Mouse (Mus musculus) stomach, embryonic 14.5 days (tissue): ENCODE results near the gene Mrvi1. TPM values are rescaled to one million over a fixed set of nuclear protein-coding genes. Genes with fewer than 3 reads are reported as not detected.

Experiments used
- ATAC-seq: fragments of 200-750 bp; cut with Nextera tagmentation; 2 replicates; pipeline ENCODE4 v1.8.0; 2017; ENCODE audit warnings: low read depth, moderate TSS enrichment; ENCODE audit not compliant: insufficient number of reproducible peaks, insufficient read depth, low FRiP score
- H3K27ac ChIP-seq: fragments of 300-500 bp; sonication (generic); 2 replicates; pipeline ENCODE4 v1.5.1; 2014; ENCODE audit warnings: mild to moderate bottlenecking, low read length, moderate library complexity, mixed read lengths
- H3K27me3 ChIP-seq: fragments of 300-500 bp; sonication (generic); 2 replicates; pipeline ENCODE4 v1.6.1; 2014; ENCODE audit warnings: low read length, control low read depth, mixed read lengths; ENCODE audit not compliant: control insufficient read depth, insufficient read depth
- H3K36me3 ChIP-seq: fragments of 300-500 bp; sonication (generic); 2 replicates; pipeline ENCODE4 v1.6.1; 2014; ENCODE audit warnings: mild to moderate bottlenecking, control low read depth, low read length, moderate library complexity, mixed read lengths; ENCODE audit not compliant: control insufficient read depth, insufficient read depth
- H3K4me1 ChIP-seq: fragments of 300-500 bp; sonication (generic); 2 replicates; pipeline ENCODE4 v1.6.1; 2014; ENCODE audit warnings: low read length, control low read depth, mixed read lengths; ENCODE audit not compliant: control insufficient read depth, insufficient read depth
- H3K4me2 ChIP-seq: fragments of 300-500 bp; sonication (generic); replicated peaks from 2 replicates; pipeline ENCODE4 v1.6.1; 2014; ENCODE audit warnings: low read depth, low read length, control low read depth
- H3K4me3 ChIP-seq: fragments of 300-500 bp; sonication (generic); 2 replicates; pipeline ENCODE4 v1.5.1; 2014; ENCODE audit warnings: low read depth, low read length, control low read depth
- H3K9ac ChIP-seq: fragments of 300-500 bp; sonication (generic); replicated peaks from 2 replicates; pipeline ENCODE4 v1.6.1; 2014; ENCODE audit warnings: low read depth, mild to moderate bottlenecking, control low read depth, low read length, moderate library complexity, mixed read lengths
- H3K9me3 ChIP-seq: fragments of 300-500 bp; sonication (generic); 2 replicates; pipeline ENCODE4 v1.6.1; 2016; ENCODE audit warnings: low read depth, low read length, control low read depth; ENCODE audit not compliant: control insufficient read depth
- WGBS: fragments of 180-500 bp; shearing (Covaris S2); extraction: QIAGEN DNeasy Blood & Tissue Kit; methylation state at CpG from one replicate; pipeline ENCODE4 v1.1.7; 2014; 5-methylcytosine and 5-hydroxymethylcytosine counted together
- polyA plus RNA-seq: library from polyadenylated mRNA; unstranded; fragments of >200 nt; fragmentation: Nextera tagmentation; extraction: Ambion mirVana; gene quantifications from 2 replicates; pipeline ENCODE4 v1.2.1, GENCODE M21; 2014

Mrvi1 gene
- polyA plus RNA-seq, 1 experiment from 2014 or later, result 36.3 TPM

DNA sequence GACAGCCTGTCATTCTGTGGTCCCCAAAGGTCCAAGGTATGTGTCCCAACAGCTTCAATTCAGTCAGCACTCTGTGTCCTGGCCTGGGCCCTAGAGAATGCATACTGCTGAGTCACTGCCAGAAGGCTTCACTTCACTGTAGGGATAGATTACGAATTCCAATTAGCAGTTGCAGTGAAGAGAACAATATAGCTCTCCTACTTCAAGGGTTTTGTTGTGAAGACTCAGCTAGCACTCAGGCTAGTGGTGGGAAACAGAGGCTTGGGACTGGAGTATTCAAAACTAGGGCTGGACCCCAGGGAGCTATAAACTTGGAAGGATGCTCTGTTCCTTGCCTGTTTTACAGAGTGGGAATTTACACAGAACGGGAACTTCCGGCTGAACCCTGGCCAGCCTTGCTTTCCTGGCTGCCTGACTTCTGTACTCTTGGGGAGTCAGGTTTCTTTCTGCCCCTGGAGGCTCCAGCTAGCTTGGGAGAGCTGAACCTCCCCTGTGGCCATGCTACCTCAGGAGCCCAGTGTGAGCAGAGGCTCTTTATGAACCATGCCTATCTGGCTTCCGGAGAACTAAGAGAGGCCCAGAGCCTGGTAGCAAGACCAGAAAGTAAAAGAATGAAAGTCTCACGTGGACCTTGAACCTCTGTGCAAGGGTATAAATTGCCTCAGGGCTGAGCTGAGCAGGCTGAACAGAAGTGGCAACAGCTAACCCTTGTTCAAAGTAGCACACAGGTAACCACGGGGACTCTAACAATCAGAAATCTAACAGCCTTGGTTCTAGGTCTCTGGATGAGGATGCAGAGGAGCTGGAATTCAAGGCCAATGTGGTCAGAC is 40.3 kb downstream of the Mrvi1 start:
- no peaks in the 10 kb centered on the region for H3K4me1 ChIP-seq
- 59% methylated on average over 6 of the region's 6 CpGs for WGBS
- no peak overlapping the region for H3K9ac ChIP-seq
- H3K4me2 ChIP-seq, result no peak overlapping the region
- H3K27me3 ChIP-seq, result no peaks in the 10 kb centered on the region
- ATAC-seq, result no peak
- H3K36me3 ChIP-seq, result peaks cover 5% of the 10 kb centered on the region; the same call in 1 of the 2 replicates
- no peaks in the 10 kb centered on the region for H3K9me3 ChIP-seq
- H3K27ac ChIP-seq, result no peak overlapping the region
- H3K4me3 ChIP-seq, result no peak overlapping the region

DNA sequence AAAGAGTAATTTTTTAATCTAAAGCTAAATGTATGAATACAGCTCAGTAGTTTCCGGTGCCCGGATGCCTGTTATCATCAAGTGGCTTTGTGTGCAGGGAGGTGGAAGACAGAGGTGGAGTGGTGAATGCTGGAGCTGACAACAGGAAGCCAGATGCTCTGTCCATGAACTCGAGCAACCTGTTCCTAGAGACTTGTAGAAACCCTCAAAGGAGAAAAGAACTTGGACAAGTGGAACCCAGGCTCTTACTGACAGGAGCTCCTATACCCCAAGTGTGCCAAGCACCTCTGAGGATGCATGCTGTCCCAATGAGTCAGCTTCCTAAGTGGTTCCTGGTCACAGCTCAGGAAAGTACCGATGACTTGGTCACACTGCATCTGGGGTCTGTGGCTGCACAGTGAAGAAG is 41.1 kb downstream of the Mrvi1 start:
- no peak overlapping the region for H3K27ac ChIP-seq
- no peak overlapping the region for H3K4me2 ChIP-seq
- H3K9me3 ChIP-seq, result no peaks in the 10 kb centered on the region
- 85% methylated on average over 4 of the region's 4 CpGs for WGBS
- no peaks in the 10 kb centered on the region for H3K27me3 ChIP-seq
- no peak overlapping the region for H3K9ac ChIP-seq
- ATAC-seq, result no peak
- H3K4me1 ChIP-seq, result no peaks in the 10 kb centered on the region
- H3K4me3 ChIP-seq, result no peak overlapping the region
- H3K36me3 ChIP-seq, result peaks cover 5% of the 10 kb centered on the region; the same call in 1 of the 2 replicates

DNA sequence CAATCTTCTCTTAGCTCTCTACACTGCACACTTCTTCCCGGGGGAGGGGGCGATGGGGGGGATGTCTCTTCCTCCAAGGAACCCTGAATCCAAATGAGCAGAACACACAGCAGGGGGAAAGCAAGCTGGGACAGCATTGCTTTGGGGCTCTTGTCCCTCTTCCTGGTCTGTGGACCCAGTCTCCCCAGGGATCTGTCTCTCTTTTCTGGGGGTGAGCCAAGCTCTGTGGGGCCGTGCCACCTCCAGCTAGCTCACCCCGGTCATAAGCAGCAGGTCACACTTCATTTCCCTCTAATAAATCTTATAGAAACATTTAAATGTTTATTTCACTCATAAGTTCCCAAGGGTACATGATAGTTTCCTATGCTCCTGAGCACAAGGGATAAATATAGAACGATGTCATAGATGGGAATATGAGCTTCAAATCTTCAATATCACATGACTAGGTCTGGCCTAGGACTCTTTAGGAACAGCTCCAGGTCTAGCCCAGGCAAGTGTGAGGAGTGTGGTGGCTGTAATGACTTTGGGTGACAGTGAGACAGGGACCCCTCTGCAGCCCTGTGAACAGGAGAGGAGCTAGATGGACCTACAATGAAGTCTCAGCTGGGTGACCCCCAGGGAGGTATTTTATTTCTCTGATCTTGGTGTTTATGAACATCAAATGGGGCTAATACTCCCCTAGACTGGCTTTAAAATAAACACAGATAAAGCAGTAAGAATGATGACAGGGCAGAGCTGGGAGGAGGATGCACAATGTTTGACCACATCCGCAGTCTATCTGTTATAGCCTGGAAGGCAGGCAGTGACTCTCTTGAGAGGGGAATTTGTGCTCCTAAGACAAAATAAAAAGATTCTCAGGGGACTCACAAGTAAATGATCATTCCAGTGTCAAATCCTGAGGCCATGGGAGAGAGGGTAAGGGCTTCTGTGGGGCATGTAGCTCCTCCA is 46.2 kb downstream of the Mrvi1 start:
- H3K4me1 ChIP-seq, result no peaks in the 10 kb centered on the region
- H3K36me3 ChIP-seq, result peaks cover 2% of the 10 kb centered on the region; the same call in 1 of the 2 replicates
- H3K27me3 ChIP-seq, result no peaks in the 10 kb centered on the region
- ATAC-seq, result no peak
- no peak overlapping the region for H3K4me3 ChIP-seq
- H3K27ac ChIP-seq, result no peak overlapping the region
- H3K9ac ChIP-seq, result no peak overlapping the region
- no peaks in the 10 kb centered on the region for H3K9me3 ChIP-seq
- 84% methylated on average over 6 of the region's 6 CpGs for WGBS
- H3K4me2 ChIP-seq, result no peak overlapping the region

DNA sequence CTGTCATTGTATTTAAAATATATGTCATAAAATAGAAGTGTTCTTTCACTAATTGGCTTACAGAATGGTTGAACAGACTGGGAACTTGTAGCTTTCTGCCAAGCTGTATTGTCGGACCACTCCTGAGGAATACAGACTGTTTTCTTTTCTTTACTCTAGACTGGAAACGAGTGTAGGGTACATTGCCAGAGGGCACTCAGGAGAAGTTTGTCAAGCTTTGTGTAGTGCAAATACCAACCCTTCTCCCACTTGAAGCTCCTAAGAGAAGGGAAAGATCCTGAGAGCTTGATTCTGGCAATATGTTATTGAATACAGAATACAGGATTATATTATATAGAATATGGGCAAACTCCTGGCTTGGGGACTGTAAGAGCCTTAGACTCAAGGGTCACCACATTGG is 48.3 kb downstream of the Mrvi1 start:
- Histone ChIP-seq H3K9ac (no peak overlapping the region), H3K4me2 (no peak overlapping the region), H3K4me3 (no peak overlapping the region), H3K27me3 (no peaks in the 10 kb centered on the region), H3K4me1 (no peaks in the 10 kb centered on the region), H3K27ac (no peak overlapping the region), H3K36me3 (peaks cover 2% of the 10 kb centered on the region; the same call in 1 of the 2 replicates), H3K9me3 (no peaks in the 10 kb centered on the region)
- ATAC-seq, result no peak
- 77% methylated on average over 2 of the region's 2 CpGs for WGBS

DNA sequence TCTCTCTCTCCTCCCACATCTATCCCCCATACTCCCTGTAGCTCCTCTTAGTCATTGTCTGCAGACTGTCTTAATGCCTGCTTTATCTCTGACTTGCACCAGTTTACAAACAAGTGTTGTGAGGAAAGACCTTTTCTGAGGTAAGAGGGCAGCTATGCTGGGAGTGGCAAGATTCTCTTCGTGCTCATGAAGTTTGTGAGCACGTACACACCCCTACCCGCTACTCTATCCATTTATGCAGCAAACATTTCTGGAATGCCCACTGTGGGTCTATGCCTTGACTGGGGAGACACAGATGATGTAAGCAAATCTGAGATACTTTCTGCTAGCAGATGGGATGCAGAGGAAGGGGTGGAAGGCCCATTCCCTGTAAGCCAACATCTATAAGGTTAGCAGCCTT is 48.9 kb downstream of the Mrvi1 start:
- no peaks in the 10 kb centered on the region for H3K4me1 ChIP-seq
- WGBS, result 77% methylated on average over 3 of the region's 3 CpGs
- H3K4me2 ChIP-seq, result no peak overlapping the region
- ATAC-seq, result no peak
- H3K9ac ChIP-seq, result no peak overlapping the region
- H3K27me3 ChIP-seq, result no peaks in the 10 kb centered on the region
- no peak overlapping the region for H3K4me3 ChIP-seq
- no peak overlapping the region for H3K27ac ChIP-seq
- no peaks in the 10 kb centered on the region for H3K9me3 ChIP-seq
- H3K36me3 ChIP-seq, result peaks cover 2% of the 10 kb centered on the region; the same call in 1 of the 2 replicates

DNA sequence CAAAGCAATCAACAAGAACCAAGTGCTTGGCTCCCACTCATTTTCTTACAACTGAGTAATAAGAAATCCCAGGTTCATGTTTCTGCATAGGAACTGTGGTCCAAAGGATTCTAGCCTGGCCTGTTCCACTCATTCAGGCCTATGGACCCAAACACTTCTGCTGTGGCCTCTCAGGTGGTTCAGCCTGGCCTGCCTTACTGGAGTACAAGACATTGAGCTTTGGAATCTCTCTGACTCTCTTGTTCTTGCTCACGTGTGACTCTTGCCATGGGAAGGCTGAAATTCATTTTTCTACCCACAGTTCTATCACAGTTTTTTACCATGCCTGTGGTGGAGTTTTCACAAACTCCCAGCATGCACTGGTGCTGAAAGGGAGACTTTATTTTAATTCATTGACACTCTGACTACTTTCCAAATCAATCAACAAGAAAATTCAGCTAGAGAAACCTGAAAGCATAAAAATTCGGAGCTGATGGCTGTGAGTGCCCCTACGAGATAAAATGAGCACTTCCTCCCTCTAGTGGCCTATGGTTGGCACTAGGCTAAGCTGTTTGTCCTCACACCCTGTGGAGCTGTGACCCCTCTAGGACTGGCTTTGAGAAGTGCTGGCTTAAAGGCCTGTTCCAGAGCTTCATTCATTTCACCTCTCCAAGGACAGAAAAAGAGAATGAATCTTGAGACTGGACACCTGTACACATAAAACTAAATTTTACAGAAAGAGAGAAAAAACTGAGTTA is 52.0 kb downstream of the Mrvi1 start:
- 25% methylated on average over 3 of the region's 3 CpGs for WGBS
- H3K27ac ChIP-seq, result no peak overlapping the region
- H3K4me1 ChIP-seq, result no peaks in the 10 kb centered on the region
- no peaks in the 10 kb centered on the region for H3K9me3 ChIP-seq
- H3K36me3 ChIP-seq, result no peaks in the 10 kb centered on the region; the same call in 1 of the 2 replicates
- no peak overlapping the region for H3K9ac ChIP-seq
- no peak overlapping the region for H3K4me2 ChIP-seq
- H3K27me3 ChIP-seq, result no peaks in the 10 kb centered on the region
- H3K4me3 ChIP-seq, result no peak overlapping the region
- ATAC-seq, result 0 out of 2 replicates have a peak, but pooled peaks have one; percentile 49

DNA sequence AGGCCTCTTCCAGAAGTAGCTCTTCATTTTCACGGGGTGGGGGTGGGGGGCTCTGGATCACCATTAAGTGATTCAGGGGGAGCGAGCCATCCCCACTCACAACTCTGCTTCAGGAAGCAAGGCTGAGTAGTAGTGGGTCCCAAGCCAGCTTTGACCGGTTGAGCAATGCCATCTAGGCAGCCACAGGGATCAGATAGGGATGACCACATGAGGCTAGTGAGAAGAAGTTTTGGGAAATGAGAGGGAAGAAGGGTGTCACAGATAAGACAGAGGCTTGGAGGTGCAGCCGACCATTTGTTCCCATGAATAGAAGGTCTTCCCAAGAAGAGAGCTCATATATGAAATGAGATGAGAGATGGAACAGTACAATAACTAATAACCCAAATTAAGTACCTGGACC is 55.7 kb downstream of the Mrvi1 start:
- 74% methylated on average over 4 of the region's 4 CpGs for WGBS
- Histone ChIP-seq H3K27ac (no peak overlapping the region), H3K9me3 (no peaks in the 10 kb centered on the region), H3K27me3 (no peaks in the 10 kb centered on the region), H3K36me3 (no peaks in the 10 kb centered on the region; the same call in 1 of the 2 replicates), H3K9ac (no peak overlapping the region), H3K4me1 (0 out of 2 replicates have a peak, but pooled peaks cover 2% of the 10 kb centered on the region), H3K4me3 (no peak overlapping the region), H3K4me2 (no peak overlapping the region)
- ATAC-seq, result no peak
